Mouse (Mus musculus) bone marrow macrophage, adult 2 months (primary cell): Measurements from ENCODE around the gene Gpha2.

Experiments used
- CTCF ChIP-seq: IDR thresholded peaks from 2 replicates; pipeline ENCODE4 v1.5.1; 2012; ENCODE audit warnings: low read depth, mild to moderate bottlenecking, low read length, moderate library complexity
- POLR2A ChIP-seq: IDR thresholded peaks from 2 replicates; pipeline ENCODE4 v1.6.1; 2012; ENCODE audit warnings: mild to moderate bottlenecking, low read depth, low read length, borderline replicate concordance

DNA sequence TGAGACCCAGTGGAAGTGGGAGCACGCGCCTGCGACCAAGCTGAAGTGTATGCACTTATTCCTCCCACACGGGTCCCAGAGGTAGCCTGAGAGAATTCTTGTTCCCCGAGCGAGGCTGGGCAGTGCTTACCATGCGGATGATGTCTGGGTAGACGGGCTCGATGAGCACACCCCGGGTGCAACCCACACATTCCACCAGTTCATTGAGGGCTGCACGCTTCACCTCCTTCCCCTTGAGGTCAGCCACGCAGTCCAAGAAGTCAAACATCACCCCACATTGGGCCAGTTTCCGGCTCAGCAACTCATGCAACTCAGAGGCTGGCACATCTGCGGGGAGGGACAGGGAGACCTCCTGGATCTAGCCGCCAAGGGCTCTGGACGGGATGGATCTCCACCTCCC lies 7.5 kb downstream of the Gpha2 start:
- no peak for TF ChIP-seq POLR2A
- no peak for TF ChIP-seq CTCF
